In genomic region chr6:95377590-95378245, GRCm38 (mm10) we compare ENCODE assay signal across 30 mouse cellular contexts. TPM values are rescaled to one million over a fixed set of nuclear protein-coding genes. Genes with fewer than 3 reads are reported as not detected.
DNase-seq lines count a peak whose midpoint lies in the region; ATAC-seq lines count a peak whose summit lies in the region.
"Had no signal": no experiment of that assay in that cellular context is flagged by ENCODE, and none has a peak within 500 bp of the region (broad histone marks: within the 10 kb centered on the region; RNA-seq: fewer than 3 reads in every experiment).

No protein-coding gene starts in this region.

- H3K9me3 ChIP-seq in heart, embryonic 10.5 days = no peaks in the 10 kb centered on the region
- no peaks in the 10 kb centered on the region for H3K9me3 ChIP-seq in neural tube, embryonic 15.5 days (replicated peaks)
- H3K9me3 ChIP-seq: embryonic facial prominence, embryonic 12.5 days; forebrain, embryonic 12.5 days; G1E; heart, embryonic 13.5 days had no signal

- H3K4me2 ChIP-seq in neural tube, embryonic 15.5 days = no peak overlapping the region
- H3K4me2 ChIP-seq: embryonic facial prominence, embryonic 12.5 days; forebrain, embryonic 12.5 days; heart, embryonic 13.5 days had no signal

- peak; percentile 62 for ATAC-seq in neural tube, embryonic 15.5 days (ENCODE audit: low FRiP score)
- ATAC-seq: CD4-positive, CD25-positive, alpha-beta regulatory T cell, adult 4 months; forebrain, embryonic 16.5 days; hindbrain, embryonic 16.5 days; inflammation-experienced regulatory T-cells, adult 6 months had no signal

- H3K4me3 ChIP-seq in heart, embryonic 10.5 days = no peak overlapping the region
- no peak overlapping the region for H3K4me3 ChIP-seq in neural tube, embryonic 15.5 days (replicated peaks)
- H3K4me3 ChIP-seq: embryonic facial prominence, embryonic 12.5 days; forebrain, embryonic 12.5 days; heart, embryonic 13.5 days had no signal

- H3K27ac ChIP-seq in heart, embryonic 10.5 days = no peak overlapping the region
- peak overlapping the region; percentile 70 for H3K27ac ChIP-seq in neural tube, embryonic 15.5 days (replicated peaks)
- H3K27ac ChIP-seq: embryonic facial prominence, embryonic 12.5 days; forebrain, embryonic 12.5 days; heart, embryonic 13.5 days had no signal

- H3K9ac ChIP-seq in neural tube, embryonic 15.5 days (replicated peaks) = no peak overlapping the region
- H3K9ac ChIP-seq: embryonic facial prominence, embryonic 12.5 days; forebrain, embryonic 12.5 days; heart, embryonic 13.5 days had no signal

- peak; percentile 55 for DNase-seq in heart, adult 11 months
- DNase-seq in heart, embryonic 10.5 days (ENCODE audit: low spot score) = no peak
- DNase-seq in layer of hippocampus, adult 18-20 months (ENCODE audit: low spot score in 2 of 2) = peak; percentile 6 to 57
- no peak for DNase-seq in layer of hippocampus, postnatal 25 days (ENCODE audit: extremely low spot score in 1 of 2, low spot score in 1 of 2)
- peak; percentile 60 for DNase-seq in brain, adult 2 months (ENCODE audit: low read depth, low spot score)
- no peak for DNase-seq in heart, postnatal 25 days (ENCODE audit: low spot score)
- DNase-seq: adrenal gland, adult 8-10 months; adrenal gland, postnatal 36 days; B cell, adult 2 months; cerebellum, adult 11-12 months; cerebellum, adult 9-10 months; cerebellum, postnatal 25 days; gastrocnemius, postnatal 14 days; heart, postnatal 4 days had no signal

- no peaks in the 10 kb centered on the region for H3K27me3 ChIP-seq in heart, embryonic 10.5 days (ENCODE audit: insufficient read depth, poor library complexity, severe bottlenecking)
- H3K27me3 ChIP-seq in neural tube, embryonic 15.5 days (replicated peaks) = no peaks in the 10 kb centered on the region
- H3K27me3 ChIP-seq: embryonic facial prominence, embryonic 12.5 days; forebrain, embryonic 12.5 days; heart, embryonic 13.5 days had no signal

- WGBS in heart, embryonic 10.5 days = 83% methylated on average over 13 of the region's 13 CpGs
- 32% methylated on average over 13 of the region's 13 CpGs for WGBS in neural tube, embryonic 15.5 days

- no peaks in the 10 kb centered on the region for H3K4me1 ChIP-seq in heart, embryonic 10.5 days
- H3K4me1 ChIP-seq in neural tube, embryonic 15.5 days = peaks cover 20% of the 10 kb centered on the region
- H3K4me1 ChIP-seq: embryonic facial prominence, embryonic 12.5 days; forebrain, embryonic 12.5 days; heart, embryonic 13.5 days had no signal

- intact Hi-C loops in heart, postnatal 25 days (cut with DNase I) = no loop called here

- no peaks in the 10 kb centered on the region for H3K36me3 ChIP-seq in heart, embryonic 10.5 days
- H3K36me3 ChIP-seq in neural tube, embryonic 15.5 days = no peaks in the 10 kb centered on the region
- H3K36me3 ChIP-seq: embryonic facial prominence, embryonic 12.5 days; forebrain, embryonic 12.5 days; G1E; heart, embryonic 13.5 days had no signal

RNA-seq across cellular contexts. Expression of gene Gm10234, which starts 55.8 kb away (rescaled TPM):
- not detected in 2 replicates for polyA plus RNA-seq in heart, embryonic 10.5 days (2016; fragmentation: Nextera tagmentation; extraction: Ambion mirVana)
- not detected for total RNA-seq in layer of hippocampus, adult 18-20 months (2021)
- total RNA-seq in layer of hippocampus, postnatal 25 days (2021) = not detected
- polyA plus RNA-seq in neural tube, embryonic 15.5 days (2015; fragmentation: Nextera tagmentation; extraction: Ambion mirVana) = not detected in 2 replicates
- not detected for total RNA-seq in heart, postnatal 25 days (2021)
- total RNA-seq: adrenal gland, adult 8-10 months; adrenal gland, postnatal 36 days; G1E; gastrocnemius, adult 18-20 months; gastrocnemius, postnatal 14 days; heart, adult 8-10 months; heart, postnatal 4 days had no signal
- polyA plus RNA-seq: brain, embryonic 14.5 days; CD4-positive, CD25-positive, alpha-beta regulatory T cell, adult 4 months; cortical plate, adult 2 months; embryonic facial prominence, embryonic 12.5 days; forebrain, embryonic 12.5 days; forebrain, embryonic 16.5 days; frontal cortex, adult 2 months; G1E; gonadal fat pad, adult 2 months; heart, embryonic 13.5 days; heart, postnatal 0 days; hindbrain, embryonic 16.5 days; inflammation-experienced regulatory T-cells, adult 6 months had no signal

Comparison
In these comparisons a context has a peak if more than half of its experiments do, and no peak if none do; other contexts are left out.
1. DNase-seq: peak in heart, adult 11 months (single experiment), layer of hippocampus, adult 18-20 months (2 of 2) and brain, adult 2 months (single experiment); none in heart, embryonic 10.5 days (single experiment), layer of hippocampus, postnatal 25 days (0 of 2) and heart, postnatal 25 days (single experiment).